Mouse (Mus musculus): Measurements from ENCODE around the gene Lsmem1. TPM values are rescaled to one million over a fixed set of nuclear protein-coding genes. Genes with fewer than 3 reads are reported as not detected.

The Lsmem1 gene
- total RNA-seq, 2 experiments from 2014 or later, result 36.3 to 50.2 TPM

- no peak for DNase-seq
- intact Hi-C loops (cut with DNase I; ENCODE audit: low total_unique reads), result no loop called here
Observed at GRCm38 (mm10) chr12:40154188-40154587, 45.1 kb downstream of the Lsmem1 start.

- no peak for DNase-seq
- intact Hi-C loops (cut with DNase I; ENCODE audit: low total_unique reads), result no loop called here
Observed at GRCm38 (mm10) chr12:40152353-40153069, 46.8 kb downstream of the Lsmem1 start.

- DNase-seq, result no peak
- intact Hi-C loops (cut with DNase I; ENCODE audit: low total_unique reads), result no loop called here
Observed at GRCm38 (mm10) chr12:40147319-40147718, 52.0 kb downstream of the Lsmem1 start.

GRCm38 (mm10) chr12:40146510-40146909 is 52.8 kb downstream of the Lsmem1 start:
- no peak for DNase-seq
- intact Hi-C loops (cut with DNase I; ENCODE audit: low total_unique reads), result no loop called here

GRCm38 (mm10) chr12:40140706-40141105 is 58.6 kb downstream of the Lsmem1 start:
- no peak for DNase-seq
- intact Hi-C loops (cut with DNase I; ENCODE audit: low total_unique reads), result no loop called here

GRCm38 (mm10) chr12:40139484-40140245 is 59.6 kb downstream of the Lsmem1 start:
- intact Hi-C loops (cut with DNase I; ENCODE audit: low total_unique reads), result no loop called here

GRCm38 (mm10) chr12:40134529-40134928 is 64.8 kb downstream of the Lsmem1 start:
- DNase-seq, result no peak
- intact Hi-C loops (cut with DNase I; ENCODE audit: low total_unique reads), result no loop called here

More at GRCm38 (mm10) chr12:40139484-40140245, 59.6 kb downstream of the Lsmem1 start:
- no peak for DNase-seq

- DNase-seq, result peak; percentile 14
- intact Hi-C loops (cut with DNase I; ENCODE audit: low total_unique reads), result no loop called here
Observed at GRCm38 (mm10) chr12:40133573-40134271, 65.6 kb downstream of the Lsmem1 start, which contains the start of gene Scin. Gene Scin (minus strand): TSS chr12:40134228.

GRCm38 (mm10) chr12:40133194-40133572 is 66.1 kb downstream of the Lsmem1 start:
- intact Hi-C loops (cut with DNase I; ENCODE audit: low total_unique reads), result no loop called here
- DNase-seq, result no peak

Small RNA genes within 50 kb of the gene (microRNA-seq; reads per million reads assigned to microRNA genes)
- gene Mir1938, result 0 to 1.6 reads per million in 2 experiments

Other genes starting within 250 kb of the Lsmem1 start
- gene Arl4a, start 161.5 kb downstream of the Lsmem1 start, total RNA-seq (2021), result 10 to 100 TPM; 18.3 to 21.2 TPM
- under 1 TPM; 0.64 to 0.74 TPM for gene Scin, start 65.3 kb downstream of the Lsmem1 start, total RNA-seq (2021)
- gene Ifrd1, start 49.0 kb upstream of the Lsmem1 start, total RNA-seq (2021), result 10 to 100 TPM; 72.9 to 81.2 TPM
- gene Zfp277, start 246.4 kb upstream of the Lsmem1 start, total RNA-seq (2021), result 10 to 100 TPM in 1 of 2 experiments, 1 to 10 TPM in 1; 9.7 to 10.8 TPM
- 10 to 100 TPM; 14.8 to 15.9 TPM for gene Dock4, start 246.5 kb upstream of the Lsmem1 start, total RNA-seq (2021)